Mouse (Mus musculus): ENCODE measurements around the gene Gm8246. TPM values are rescaled to one million over a fixed set of nuclear protein-coding genes. Genes with fewer than 3 reads are reported as not detected.

Gene Gm8246
- polyA plus RNA-seq (2015; fragmentation: Illumina TruSeq; extraction: RNeasy Lipid Tissue Mini Kit (QIAGEN cat#74804); ENCODE audit: insufficient read depth, low replicate concordance) = not detected

GRCm38 (mm10) chr14:5477730-5478129 is at the start of gene Gm8246:
TSS of gene Gm8246 (minus strand) at chr14:5477830.

GRCm38 (mm10) chr14:5501374-5501773 is 23.7 kb upstream of the Gm8246 start, which contains the start of gene Gm3488:
TSS of gene Gm3488 (plus strand) at chr14:5501674.

GRCm38 (mm10) chr14:5483907-5484306 is 6.3 kb upstream of the Gm8246 start, which contains the start of gene Gm3187:
TSS of gene Gm3187 (plus strand) at chr14:5484207.

GRCm38 (mm10) chr14:5455367-5455766 is 22.3 kb downstream of the Gm8246 start, which contains the start of gene Gm3194:
TSS of gene Gm3194 (minus strand) at chr14:5455467.

Other genes starting within 250 kb of the Gm8246 start
- not detected for gene Gm3526, start 217.2 kb downstream of the Gm8246 start, polyA plus RNA-seq (2015; fragmentation: Illumina TruSeq; extraction: RNeasy Lipid Tissue Mini Kit (QIAGEN cat#74804); ENCODE audit: insufficient read depth, low replicate concordance)
- gene Gm3542, start 142.9 kb downstream of the Gm8246 start, polyA plus RNA-seq (2015; fragmentation: Illumina TruSeq; extraction: RNeasy Lipid Tissue Mini Kit (QIAGEN cat#74804); ENCODE audit: insufficient read depth, low replicate concordance) = not detected
- gene Gm3500, start 88.8 kb downstream of the Gm8246 start, polyA plus RNA-seq (2015; fragmentation: Illumina TruSeq; extraction: RNeasy Lipid Tissue Mini Kit (QIAGEN cat#74804); ENCODE audit: insufficient read depth, low replicate concordance) = 0.81 TPM
- 0.44 TPM for gene Gm3194, start 22.4 kb downstream of the Gm8246 start, polyA plus RNA-seq (2015; fragmentation: Illumina TruSeq; extraction: RNeasy Lipid Tissue Mini Kit (QIAGEN cat#74804); ENCODE audit: insufficient read depth, low replicate concordance)
- gene Gm3187, start 6.4 kb upstream of the Gm8246 start, polyA plus RNA-seq (2015; fragmentation: Illumina TruSeq; extraction: RNeasy Lipid Tissue Mini Kit (QIAGEN cat#74804); ENCODE audit: insufficient read depth, low replicate concordance) = not detected
- 0.66 TPM for gene Gm3488, start 23.8 kb upstream of the Gm8246 start, polyA plus RNA-seq (2015; fragmentation: Illumina TruSeq; extraction: RNeasy Lipid Tissue Mini Kit (QIAGEN cat#74804); ENCODE audit: insufficient read depth, low replicate concordance)
- not detected for gene Gm3532, start 60.7 kb upstream of the Gm8246 start, polyA plus RNA-seq (2015; fragmentation: Illumina TruSeq; extraction: RNeasy Lipid Tissue Mini Kit (QIAGEN cat#74804); ENCODE audit: insufficient read depth, low replicate concordance)
- not detected for gene Gm8265, start 155.2 kb upstream of the Gm8246 start, polyA plus RNA-seq (2015; fragmentation: Illumina TruSeq; extraction: RNeasy Lipid Tissue Mini Kit (QIAGEN cat#74804); ENCODE audit: insufficient read depth, low replicate concordance)
- not detected for gene Gm9603, start 209.6 kb upstream of the Gm8246 start, polyA plus RNA-seq (2015; fragmentation: Illumina TruSeq; extraction: RNeasy Lipid Tissue Mini Kit (QIAGEN cat#74804); ENCODE audit: insufficient read depth, low replicate concordance)